Mouse (Mus musculus): ENCODE measurements at regions not wholly inside any gene's neighbourhood (a gene's known extent, or its start where the extent isn't known, plus 50 kb on each side); places are given as distances from the start of the nearest gene placed in this dataset.

- DNase-seq (ENCODE audit: low spot score), result no peak
Measured at GRCm38 (mm10) chr15:63670561-63670960, 174.4 kb downstream of the Gsdmc2 start.

GRCm38 (mm10) chr15:63667536-63667935 is 177.4 kb downstream of the Gsdmc2 start:
- no peak for DNase-seq (ENCODE audit: low spot score)

- DNase-seq (ENCODE audit: low spot score), result no peak
Measured at GRCm38 (mm10) chr15:63665517-63665916, 179.5 kb downstream of the Gsdmc2 start.

- no peak for DNase-seq (ENCODE audit: low spot score)
Measured at GRCm38 (mm10) chr15:63664877-63665276, 180.1 kb downstream of the Gsdmc2 start.

- no peak for DNase-seq (ENCODE audit: low spot score)
Measured at GRCm38 (mm10) chr15:63662183-63662582, 182.8 kb downstream of the Gsdmc2 start.

- no peak for DNase-seq (ENCODE audit: low spot score)
Measured at GRCm38 (mm10) chr15:63658031-63658521, 186.9 kb downstream of the Gsdmc2 start.

GRCm38 (mm10) chr15:63652216-63652961 is 192.6 kb downstream of the Gsdmc2 start:
- DNase-seq (ENCODE audit: low spot score), result peak; percentile 43

GRCm38 (mm10) chr15:63651120-63651519 is 193.9 kb downstream of the Gsdmc2 start:
- no peak for DNase-seq (ENCODE audit: low spot score)

- DNase-seq (ENCODE audit: low spot score), result no peak
Measured at GRCm38 (mm10) chr15:63648142-63648989, 196.6 kb downstream of the Gsdmc2 start.

GRCm38 (mm10) chr15:63624814-63625213 is 220.2 kb downstream of the Gsdmc2 start:
- DNase-seq (ENCODE audit: low spot score), result no peak

GRCm38 (mm10) chr15:63624249-63624648 is 220.7 kb downstream of the Gsdmc2 start:
- no peak for DNase-seq (ENCODE audit: low spot score)

- DNase-seq (ENCODE audit: low spot score), result no peak
Measured at GRCm38 (mm10) chr15:63616506-63617208, 228.3 kb downstream of the Gsdmc2 start.

GRCm38 (mm10) chr15:63614191-63614590 is 230.8 kb downstream of the Gsdmc2 start:
- no peak for DNase-seq (ENCODE audit: low spot score)

- no peak for DNase-seq (ENCODE audit: low spot score)
Measured at GRCm38 (mm10) chr15:63613120-63613519, 231.9 kb downstream of the Gsdmc2 start.

- DNase-seq (ENCODE audit: low spot score), result no peak
Measured at GRCm38 (mm10) chr15:63611161-63611560, 233.8 kb downstream of the Gsdmc2 start.

- no peak for DNase-seq (ENCODE audit: low spot score)
Measured at GRCm38 (mm10) chr15:63603100-63603714, 241.8 kb downstream of the Gsdmc2 start.

- no peak for DNase-seq (ENCODE audit: low spot score)
Measured at GRCm38 (mm10) chr15:63601543-63601942, 243.4 kb downstream of the Gsdmc2 start.

- no peak for DNase-seq (ENCODE audit: low spot score)
Measured at GRCm38 (mm10) chr15:63592758-63593463, 252.1 kb downstream of the Gsdmc2 start.

GRCm38 (mm10) chr15:63559293-63559692 is 285.7 kb downstream of the Gsdmc2 start:
- no peak for DNase-seq (ENCODE audit: low spot score)

- DNase-seq (ENCODE audit: low spot score), result no peak
Measured at GRCm38 (mm10) chr15:63558691-63559090, 286.3 kb downstream of the Gsdmc2 start.

- DNase-seq (ENCODE audit: low spot score), result no peak
Measured at GRCm38 (mm10) chr15:63557816-63558215, 287.2 kb downstream of the Gsdmc2 start.
